Mouse (Mus musculus): ENCODE results near the gene Chst8. TPM values are rescaled to one million over a fixed set of nuclear protein-coding genes. Genes with fewer than 3 reads are reported as not detected.

Chst8 gene
- total RNA-seq, 2 experiments from 2014 or later, result 0.25 to 0.65 TPM

DNA sequence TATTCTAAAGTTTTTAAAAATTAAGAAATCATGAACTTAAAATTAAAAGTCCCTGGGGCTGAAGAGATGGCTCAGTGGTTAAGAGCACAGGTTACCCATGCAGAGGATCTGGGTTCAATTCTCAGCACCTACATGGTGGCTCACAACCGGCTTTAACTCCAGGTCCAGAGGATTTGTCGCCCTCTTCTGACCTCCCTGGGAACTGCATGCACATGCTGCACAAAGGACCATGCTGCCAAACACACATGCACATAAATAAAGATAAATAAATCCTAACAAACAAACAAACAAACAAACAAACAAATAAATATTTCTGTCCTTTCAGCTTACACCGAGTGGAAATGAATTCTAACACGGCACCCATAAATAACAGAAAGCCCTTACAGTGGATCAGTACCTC lies 55.0 kb downstream of the Chst8 start:
- no peak for DNase-seq
- intact Hi-C loops (cut with DNase I), result no loop called here

DNA sequence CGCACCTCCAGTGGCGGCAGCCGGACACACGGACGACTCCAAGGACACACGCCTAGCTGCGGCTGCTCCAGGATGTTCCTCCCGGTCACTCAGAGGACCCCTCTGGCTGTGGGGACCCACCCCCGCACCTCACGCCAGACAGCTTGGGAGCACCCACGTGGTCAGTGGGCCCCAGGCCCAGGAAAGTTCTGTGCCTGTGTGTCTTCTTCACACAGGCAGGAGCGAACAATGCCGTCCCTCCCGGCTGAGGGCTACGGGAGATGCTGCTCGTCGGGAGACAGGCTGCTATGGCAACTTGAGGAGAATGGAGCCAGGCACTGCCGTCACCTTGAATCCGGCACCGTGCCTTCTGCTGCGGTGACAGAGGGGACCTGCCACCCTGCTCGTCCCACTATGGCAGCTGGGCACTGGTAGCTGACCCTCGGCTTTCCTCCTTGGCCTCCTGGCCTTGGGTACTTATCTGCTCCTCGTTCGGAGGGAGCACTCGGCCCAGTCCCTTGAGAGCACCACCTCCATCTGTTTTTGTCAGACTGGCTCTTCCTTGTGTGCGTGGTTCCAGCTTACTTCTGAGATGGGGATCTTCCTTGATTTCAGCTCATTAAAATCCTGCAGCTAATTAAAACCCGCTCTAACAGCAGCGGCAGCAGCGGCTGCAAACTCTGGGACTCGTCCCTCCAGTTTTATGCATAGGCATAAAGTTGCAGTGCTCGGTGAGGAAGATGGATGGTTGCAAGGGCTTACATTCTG lies 59.2 kb downstream of the Chst8 start:
- no peak for DNase-seq
- intact Hi-C loops (cut with DNase I), result no loop called here

DNA sequence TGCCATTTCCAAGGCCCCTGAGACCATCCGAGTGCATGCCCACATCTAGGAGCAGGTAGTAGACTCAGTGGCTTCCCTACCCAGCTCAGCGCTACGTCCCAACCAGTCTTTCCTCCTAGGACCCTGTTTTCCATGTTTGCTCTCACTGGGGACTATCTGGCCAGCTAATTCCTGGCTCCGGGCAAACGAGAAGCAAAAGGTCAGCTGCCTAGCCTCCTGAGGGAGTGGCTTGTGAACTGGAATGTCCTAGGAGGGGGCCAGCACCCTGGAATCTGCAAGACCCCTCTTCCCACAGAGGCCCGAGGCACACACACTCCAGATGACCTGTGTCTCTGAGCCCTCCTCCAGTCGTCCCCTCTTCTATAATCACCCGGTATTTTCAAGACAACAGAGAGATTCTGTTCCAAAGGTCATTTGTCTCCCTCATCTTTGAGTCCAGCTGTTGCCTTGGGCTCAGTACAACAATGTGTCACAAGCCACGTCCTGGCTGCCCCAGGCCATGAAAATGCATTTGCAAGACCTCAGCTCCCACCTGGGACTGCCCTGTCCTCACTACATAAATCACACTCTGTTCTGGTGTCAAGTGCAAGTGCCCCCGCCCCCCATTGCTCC lies 60.3 kb downstream of the Chst8 start:
- peak; percentile 58 to 59 for DNase-seq
- intact Hi-C loops (cut with DNase I), result no loop called here

DNA sequence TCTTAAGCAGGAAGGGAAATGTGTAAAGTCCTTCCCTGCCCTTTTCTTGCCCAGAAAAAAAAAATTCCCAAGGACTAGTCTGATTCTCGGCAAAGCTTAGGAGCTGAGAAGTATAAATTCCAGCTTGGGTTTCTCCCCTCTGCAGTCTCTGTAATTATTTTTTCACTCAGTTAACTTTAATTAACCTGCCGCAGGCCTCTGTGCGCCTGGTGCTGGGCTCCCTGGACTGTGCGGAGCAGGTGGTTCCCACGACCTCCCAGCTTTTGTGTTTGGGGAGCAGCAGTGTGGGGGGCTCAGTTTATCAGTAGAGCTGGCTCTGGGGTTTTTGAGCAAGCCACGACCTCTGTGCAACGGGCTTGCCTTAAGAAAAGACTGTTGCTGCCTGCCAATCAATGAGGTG lies 62.2 kb downstream of the Chst8 start:
- intact Hi-C loops (cut with DNase I), result no loop called here
- DNase-seq, result no peak

- peak in 1 of 2 experiments; percentile 40 for DNase-seq
- intact Hi-C loops (cut with DNase I), result no loop called here
Observed at GRCm38 (mm10) chr7:34749753-34750152, 62.8 kb downstream of the Chst8 start.

DNA sequence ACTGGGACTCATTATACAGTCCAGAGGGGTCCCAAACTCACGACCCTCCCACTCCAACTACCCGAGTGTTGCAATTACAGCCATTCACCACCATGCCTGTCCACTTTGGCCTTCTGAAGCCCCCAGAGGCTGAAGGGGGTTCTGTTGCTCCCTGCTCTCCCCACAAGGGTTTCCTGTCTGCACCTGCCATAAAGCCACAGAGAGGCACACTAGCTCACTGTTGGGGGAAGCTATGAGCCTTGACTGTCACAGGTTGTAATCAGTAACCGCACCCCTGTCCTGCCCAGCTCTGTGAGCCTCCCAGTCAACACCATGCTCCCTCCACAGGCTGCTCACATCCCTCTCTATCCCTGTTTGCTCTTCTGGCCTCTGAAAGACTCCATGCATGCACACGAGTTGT lies 64.0 kb downstream of the Chst8 start:
- intact Hi-C loops (cut with DNase I), result no loop called here

DNA sequence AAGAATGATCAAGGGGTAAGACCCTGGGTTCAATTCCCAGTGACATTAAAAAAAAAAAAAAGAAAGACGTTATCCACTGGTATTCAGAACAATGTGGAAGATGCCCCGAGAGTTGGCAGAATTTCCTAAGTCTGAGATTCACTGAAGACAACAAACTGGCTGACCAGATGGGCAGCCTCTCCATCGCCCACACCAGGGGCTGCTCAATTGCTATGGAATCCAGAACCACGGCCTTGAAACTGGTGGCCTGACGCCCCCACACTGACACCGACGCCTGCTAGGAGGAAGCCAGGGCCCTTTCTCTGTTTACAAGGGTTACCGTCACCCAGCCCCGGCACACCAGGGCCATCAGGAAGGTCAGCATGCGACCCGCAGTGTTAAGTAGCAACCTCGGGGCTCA lies 64.8 kb downstream of the Chst8 start:
- intact Hi-C loops (cut with DNase I), result no loop called here
- no peak for DNase-seq

More for the DNA sequence above, 64.0 kb downstream of the Chst8 start:
- DNase-seq, result no peak

- intact Hi-C loops (cut with DNase I), result no loop called here
- DNase-seq, result no peak
Observed at GRCm38 (mm10) chr7:34746586-34746985, 65.9 kb downstream of the Chst8 start.

DNA sequence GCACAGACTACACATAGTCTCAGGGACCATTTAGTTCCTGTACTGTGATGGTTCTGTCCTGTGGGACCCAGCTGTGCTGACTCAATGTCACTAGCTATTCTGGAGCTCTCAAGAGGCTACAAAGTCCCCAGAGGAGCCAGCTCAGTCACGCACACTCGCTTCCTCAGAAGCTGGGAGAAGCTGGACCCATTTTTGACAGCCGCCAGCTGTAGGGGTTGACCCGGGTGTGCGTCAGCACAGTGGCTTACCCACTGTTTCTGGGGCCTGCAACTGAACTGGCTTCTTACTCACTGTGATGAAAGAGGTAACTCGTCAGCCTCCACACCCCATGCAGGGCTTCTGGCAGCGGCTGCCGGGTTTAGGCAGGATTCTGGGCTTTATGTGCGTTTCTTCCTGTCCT lies 66.3 kb downstream of the Chst8 start:
- intact Hi-C loops (cut with DNase I), result no loop called here
- peak; percentile 73 to 77 for DNase-seq

- DNase-seq, result no peak
- intact Hi-C loops (cut with DNase I), result no loop called here
Observed at GRCm38 (mm10) chr7:34745426-34745825, 67.1 kb downstream of the Chst8 start.

DNA sequence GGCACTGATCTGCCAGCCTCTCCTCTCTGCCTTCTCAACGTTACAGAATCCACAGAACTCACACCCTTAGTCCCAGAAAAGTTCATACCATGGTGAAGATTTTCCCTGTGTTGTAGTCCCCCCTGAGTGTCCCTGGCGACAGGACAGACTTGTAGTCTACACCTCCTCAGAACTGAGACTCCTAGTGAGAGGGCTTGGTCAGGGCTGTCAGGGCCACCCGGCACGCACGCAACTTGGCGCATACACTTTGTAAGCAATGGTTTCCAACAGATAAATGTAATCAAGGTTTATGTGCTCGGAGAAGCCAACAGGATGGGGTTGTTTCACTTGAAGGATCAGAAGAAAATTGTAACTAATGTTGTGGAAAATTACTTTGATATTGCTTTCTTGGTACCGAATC lies 67.5 kb downstream of the Chst8 start:
- intact Hi-C loops (cut with DNase I), result no loop called here
- DNase-seq, result no peak

DNA sequence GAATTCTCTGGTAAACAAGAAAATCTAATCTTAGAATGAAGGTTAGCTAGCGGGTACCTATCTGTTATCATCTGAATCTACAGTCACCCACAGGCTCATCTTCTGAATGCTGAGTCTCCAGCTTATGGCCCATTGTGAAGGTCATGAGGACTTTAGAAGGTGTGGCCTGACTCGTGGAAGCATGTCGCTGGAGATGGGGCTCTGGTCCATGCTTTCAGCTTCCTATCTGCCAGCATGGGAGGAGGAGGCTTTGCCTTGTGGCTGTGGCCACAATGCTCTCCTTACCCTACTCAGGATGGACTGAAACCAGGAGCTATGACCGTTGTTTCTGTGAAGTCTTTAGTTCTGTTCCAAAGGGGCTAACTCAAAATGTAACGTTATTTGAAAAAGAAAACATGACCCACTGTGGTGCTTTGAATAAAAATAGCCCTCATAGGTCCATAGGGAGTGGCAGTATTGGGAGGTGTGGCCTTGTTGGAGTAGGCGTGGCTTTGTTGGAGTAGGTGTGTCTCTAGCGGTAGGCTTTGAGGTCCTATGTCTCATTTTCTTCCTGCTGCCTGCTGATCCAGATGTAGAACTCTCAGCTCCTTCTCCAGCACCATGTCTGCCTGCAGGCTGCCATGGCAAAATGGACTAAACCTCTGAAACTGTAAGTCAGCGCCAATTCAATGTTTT lies 69.0 kb downstream of the Chst8 start:
- DNase-seq, result no peak
- intact Hi-C loops (cut with DNase I), result no loop called here

- no peak for DNase-seq
- intact Hi-C loops (cut with DNase I), result no loop called here
Observed at GRCm38 (mm10) chr7:34739371-34739770, 73.1 kb downstream of the Chst8 start.

- intact Hi-C loops (cut with DNase I), result no loop called here
- no peak for DNase-seq
Observed at GRCm38 (mm10) chr7:34737206-34737605, 75.3 kb downstream of the Chst8 start.

DNA sequence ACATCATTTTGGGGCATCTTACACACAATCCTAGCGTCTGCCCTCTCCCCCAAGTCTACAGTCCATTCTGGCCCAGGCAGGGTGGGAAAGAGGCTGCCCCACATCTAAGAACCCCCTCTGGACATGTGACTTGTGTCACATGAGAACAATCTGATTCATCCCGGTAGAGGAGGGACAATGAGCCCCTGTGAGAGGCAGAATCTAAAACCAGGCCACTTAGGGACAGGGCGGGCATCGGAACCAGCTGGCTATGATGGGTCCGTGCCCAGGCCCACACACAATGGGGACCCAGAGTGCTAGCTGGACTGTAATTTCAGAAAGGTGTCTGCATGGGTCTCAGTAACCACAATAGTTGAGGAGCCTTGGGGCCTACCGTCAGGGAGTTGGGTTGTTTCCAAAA lies 78.2 kb downstream of the Chst8 start:
- intact Hi-C loops (cut with DNase I), result no loop called here
- no peak for DNase-seq

GRCm38 (mm10) chr7:34728931-34729330 lies 83.6 kb downstream of the Chst8 start:
- no peak for DNase-seq
- intact Hi-C loops (cut with DNase I), result no loop called here

- intact Hi-C loops (cut with DNase I), result no loop called here
- DNase-seq, result no peak
Observed at GRCm38 (mm10) chr7:34725206-34725605, 87.3 kb downstream of the Chst8 start.

GRCm38 (mm10) chr7:34722551-34723230 lies 89.8 kb downstream of the Chst8 start:
- intact Hi-C loops (cut with DNase I), result no loop called here
- no peak for DNase-seq

DNA sequence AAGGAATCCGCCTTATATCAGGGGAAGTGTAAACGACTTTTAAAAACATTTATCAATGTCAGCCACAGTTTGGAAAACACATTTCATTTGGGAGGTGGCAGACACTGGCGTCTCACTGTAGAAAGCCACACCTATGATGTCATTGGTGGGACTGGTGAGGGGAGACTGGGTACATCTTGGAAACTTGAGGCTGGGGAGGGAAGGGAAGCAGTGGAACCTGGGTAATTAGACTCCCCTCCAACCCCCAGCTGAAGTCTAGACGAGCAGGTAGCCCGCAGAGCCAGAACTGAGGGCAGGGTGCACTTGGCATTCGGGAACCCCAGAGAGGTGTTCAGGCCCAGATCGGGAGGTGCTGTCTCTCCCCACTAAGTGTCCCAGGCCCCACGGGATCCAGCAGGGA lies 90.4 kb downstream of the Chst8 start:
- DNase-seq, result no peak
- intact Hi-C loops (cut with DNase I), result no loop called here

GRCm38 (mm10) chr7:34721650-34722048 lies 90.9 kb downstream of the Chst8 start:
- peak; percentile 39 to 47 for DNase-seq
- intact Hi-C loops (cut with DNase I), result no loop called here

DNA sequence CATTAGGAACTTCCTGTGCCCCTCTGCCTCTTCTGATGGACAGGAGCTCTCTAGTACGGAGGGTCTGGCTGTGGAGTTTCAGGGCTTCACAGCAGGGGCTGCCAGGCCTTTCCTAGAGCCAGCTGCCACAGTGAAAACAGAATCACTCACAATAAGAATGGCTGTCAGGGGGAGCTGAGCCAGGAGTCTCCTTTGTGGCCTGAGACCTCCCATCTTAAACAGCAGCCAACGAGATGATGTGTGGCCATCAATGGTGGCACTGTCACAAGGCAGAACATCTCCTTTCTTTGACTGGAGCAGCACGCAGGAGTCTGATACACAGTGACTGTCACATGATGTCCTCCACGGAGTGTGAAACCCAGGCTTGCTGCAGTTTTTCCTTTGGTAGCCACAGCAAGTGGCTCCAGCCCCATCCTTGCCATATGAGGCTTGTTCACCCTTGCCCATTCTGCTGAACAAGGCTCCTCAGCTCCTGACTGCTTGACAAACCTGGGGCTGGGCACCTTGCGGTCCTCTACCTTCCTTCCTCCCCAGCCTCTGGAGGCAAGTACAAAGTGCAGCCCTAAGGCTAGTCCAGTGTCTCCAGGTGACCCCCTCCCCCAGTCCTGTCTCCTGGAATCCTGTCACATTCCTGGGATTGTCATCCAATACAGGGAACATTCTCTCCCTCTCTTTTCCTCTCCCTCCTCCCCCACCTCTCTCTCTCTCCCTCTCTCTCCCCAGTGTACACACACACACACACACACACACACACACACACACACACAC lies 91.4 kb downstream of the Chst8 start:
- intact Hi-C loops (cut with DNase I), result no loop called here

More for the DNA sequence above, 91.4 kb downstream of the Chst8 start:
- no peak for DNase-seq

Data from heart, postnatal 10 days (tissue).